Mouse (Mus musculus): ENCODE data around the gene Zfp523. TPM values are rescaled to one million over a fixed set of nuclear protein-coding genes. Genes with fewer than 3 reads are reported as not detected.

Gene Zfp523
- polyA plus RNA-seq, 1 experiment from 2014 or later: 32.4 TPM

Other genes with a start within 250 kb of the Zfp523 start
- gene Tcp11, start 96.5 kb upstream of the Zfp523 start, polyA plus RNA-seq (2016; fragmentation: Nextera tagmentation; extraction: Ambion mirVana): 0.86 and 1.2 TPM in 2 replicates
- 9.5 and 10.8 TPM in 2 replicates for gene Scube3, start 35.0 kb upstream of the Zfp523 start, polyA plus RNA-seq (2016; fragmentation: Nextera tagmentation; extraction: Ambion mirVana)
- gene Def6, start 30.6 kb downstream of the Zfp523 start, polyA plus RNA-seq (2016; fragmentation: Nextera tagmentation; extraction: Ambion mirVana): 3.1 TPM in 2 replicates
- gene Ppard, start 55.6 kb downstream of the Zfp523 start, polyA plus RNA-seq (2016; fragmentation: Nextera tagmentation; extraction: Ambion mirVana): 1.5 and 1.7 TPM in 2 replicates
- 28.2 and 30.8 TPM in 2 replicates for gene Fance, start 136.4 kb downstream of the Zfp523 start, polyA plus RNA-seq (2016; fragmentation: Nextera tagmentation; extraction: Ambion mirVana)
- 426 and 489 TPM in 2 replicates for gene Rpl10a, start 151.3 kb downstream of the Zfp523 start, polyA plus RNA-seq (2016; fragmentation: Nextera tagmentation; extraction: Ambion mirVana)
- 5.0 and 5.2 TPM in 2 replicates for gene Tead3, start 173.7 kb downstream of the Zfp523 start, polyA plus RNA-seq (2016; fragmentation: Nextera tagmentation; extraction: Ambion mirVana)
- gene Tulp1, start 188.1 kb downstream of the Zfp523 start, polyA plus RNA-seq (2016; fragmentation: Nextera tagmentation; extraction: Ambion mirVana): 2.8 and 5.0 TPM in 2 replicates

Measured in midbrain, embryonic 10.5 days (tissue).